Mouse (Mus musculus) cerebellum, postnatal 14 days (tissue): ENCODE results near the gene Nans.

Experiments
- DNase-seq, 2 experiments: peaks; one replicate each; pipeline ENCODE4 v3.0.0; 2021; ENCODE audit warnings: mixed read lengths in 2 of 2

Gene Nans

DNA sequence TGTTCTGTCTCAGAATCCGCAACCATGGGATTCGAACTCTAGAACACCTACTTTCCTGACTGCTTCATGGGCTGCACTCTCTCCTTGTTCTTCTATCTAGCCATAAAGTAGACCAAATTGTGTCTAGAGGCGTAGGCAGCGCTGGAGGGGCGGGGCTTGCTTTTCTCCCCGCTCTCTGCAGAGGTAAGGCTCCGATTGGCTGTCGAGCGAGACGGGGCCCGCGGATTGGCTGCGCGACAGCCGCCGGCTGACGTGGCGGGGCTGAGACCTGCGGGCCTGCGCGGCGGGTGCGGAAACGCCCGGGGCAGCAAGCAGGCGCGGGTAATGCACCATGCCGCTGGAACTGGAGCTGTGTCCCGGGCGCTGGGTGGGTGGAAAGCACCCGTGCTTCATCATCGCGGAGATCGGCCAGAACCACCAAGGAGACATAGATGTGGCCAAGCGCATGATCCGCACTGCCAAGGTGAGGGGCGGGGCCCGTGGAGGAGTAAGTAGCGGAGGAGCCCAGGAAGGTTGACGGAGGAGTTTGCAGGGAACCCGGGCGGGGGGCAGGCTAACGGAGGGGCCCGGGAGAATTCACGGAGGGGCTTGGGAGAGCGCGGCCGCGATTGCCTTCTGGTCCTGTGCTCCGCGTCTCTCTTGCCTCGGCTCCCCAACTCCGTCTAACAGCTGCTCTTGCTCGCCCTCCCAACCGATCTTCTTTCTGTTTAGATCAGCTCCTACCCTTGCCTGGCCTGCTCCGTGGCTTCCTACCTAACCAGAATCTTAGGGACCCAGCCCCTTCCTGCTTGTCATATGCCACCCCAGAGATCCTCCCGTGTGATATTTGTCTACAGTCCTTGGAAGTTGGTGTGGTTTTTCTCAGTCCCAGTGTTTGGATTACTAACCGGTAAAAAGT is at the start of gene Nans:
Nans (plus strand) TSS at position 221 of the 898 bp plus-strand sequence.
- peak; percentile 96 for DNase-seq

- no peak for DNase-seq
Observed at GRCm38 (mm10) chr4:46442501-46442900, 46.5 kb upstream of the Nans start.

- peak; percentile 75 to 81 for DNase-seq
Observed at GRCm38 (mm10) chr4:46445237-46445945, 43.7 kb upstream of the Nans start.

GRCm38 (mm10) chr4:46447461-46447860 is 41.6 kb upstream of the Nans start:
- DNase-seq, result no peak

DNA sequence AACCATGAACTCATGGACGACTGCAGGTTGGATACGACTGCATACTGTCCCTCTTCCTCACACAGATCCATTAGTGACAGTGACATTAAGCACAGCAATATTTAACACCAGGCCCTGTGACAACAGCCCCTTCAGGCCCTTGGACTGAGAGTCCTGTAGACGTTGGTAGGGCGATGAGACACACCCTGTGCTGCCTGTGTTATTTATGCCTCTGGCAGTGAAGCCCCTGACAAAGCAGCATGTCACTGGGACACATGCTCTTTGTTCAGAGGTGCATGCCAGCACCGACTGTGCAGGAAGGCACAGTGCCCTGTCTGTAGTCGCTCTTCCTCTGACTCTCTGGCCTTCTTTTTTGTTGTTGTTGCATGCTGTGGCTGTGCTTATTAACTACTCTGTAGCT is 40.2 kb upstream of the Nans start:
- DNase-seq, result peak; percentile 88 to 90

DNA sequence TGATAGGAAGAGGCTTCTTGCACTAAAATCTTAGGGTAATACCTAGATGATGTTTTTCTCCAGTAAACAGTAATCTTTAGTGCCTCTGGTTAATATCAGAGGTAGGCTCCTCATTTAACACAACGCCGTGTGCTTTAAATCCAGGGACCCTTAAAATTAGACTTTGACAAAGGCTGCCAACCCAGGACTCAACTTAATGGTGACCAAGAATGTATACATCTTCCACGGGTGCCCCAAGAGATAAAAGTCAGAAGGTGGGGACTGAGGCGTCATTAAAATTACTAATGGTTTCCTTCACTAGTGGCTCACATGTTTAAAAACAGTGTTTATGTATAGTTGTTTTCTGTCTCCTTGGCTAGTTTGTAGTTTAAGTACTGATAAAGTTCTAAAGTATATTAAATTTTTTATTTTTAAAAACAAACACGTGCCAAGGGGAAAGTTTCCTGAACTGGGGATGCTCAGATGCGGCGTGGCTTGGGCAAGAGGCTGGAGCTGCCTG is 39.0 kb upstream of the Nans start:
- DNase-seq, result no peak

DNA sequence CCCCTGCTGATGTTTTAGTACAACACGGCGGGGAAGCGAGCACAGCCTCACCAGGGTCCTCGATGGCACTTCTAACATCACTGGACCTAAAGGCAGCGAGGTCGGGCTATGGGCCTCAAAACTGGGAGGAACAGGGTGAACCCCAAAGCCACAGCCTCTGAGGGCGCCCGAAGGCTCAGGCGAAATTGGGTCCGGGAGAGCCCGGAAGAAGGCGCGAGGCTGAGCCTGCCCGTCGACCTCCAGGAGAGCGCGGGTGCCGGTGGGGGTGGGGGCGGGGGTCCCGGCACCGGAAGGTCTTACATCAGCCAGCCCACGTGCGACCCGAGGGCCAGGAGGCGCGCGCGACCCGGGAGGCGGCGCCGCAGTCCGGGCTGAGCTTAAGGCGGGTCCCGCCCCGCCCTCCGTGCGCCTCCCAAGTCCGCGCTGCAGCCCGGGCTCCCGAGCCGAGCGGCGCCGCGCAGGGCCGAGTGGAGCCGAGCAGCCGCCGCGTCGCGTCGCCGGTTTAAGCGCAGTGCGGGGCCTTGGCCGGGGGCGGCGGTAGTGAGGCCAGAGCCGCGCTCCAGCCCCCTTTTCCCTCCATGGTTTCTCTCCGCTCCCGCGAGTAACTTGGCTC is 38.4 kb upstream of the Nans start, which contains the start of gene Anp32b:
Anp32b (plus strand) TSS at position 384 of the 613 bp plus-strand sequence.
- peak; percentile 95 to 97 for DNase-seq

DNA sequence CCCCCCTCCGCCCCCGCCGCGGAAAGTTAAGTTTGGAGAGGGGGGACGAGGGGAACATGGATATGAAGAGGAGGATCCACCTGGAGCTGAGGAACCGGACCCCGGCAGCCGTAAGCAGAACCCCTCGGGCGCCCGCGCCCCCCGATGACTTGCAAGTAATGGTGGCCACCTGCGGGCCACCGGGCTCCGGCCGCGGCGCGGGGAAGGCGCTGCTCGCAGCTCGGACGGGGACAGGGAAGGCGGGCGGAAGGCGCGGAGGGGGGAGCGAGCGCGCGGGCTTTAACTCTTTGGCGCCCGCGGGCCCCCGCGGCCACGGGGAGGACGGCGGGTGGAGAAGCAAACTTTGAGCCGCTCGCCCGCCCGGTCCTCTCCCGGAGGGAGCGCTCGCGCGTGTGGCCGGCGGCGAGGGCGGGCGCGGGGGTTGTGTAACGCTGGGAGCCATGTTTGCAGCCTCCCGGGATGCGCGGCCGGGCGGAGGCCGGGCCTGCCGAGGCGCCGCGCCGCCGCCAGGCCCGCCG is 37.7 kb upstream of the Nans start:
- peak; percentile 76 to 84 for DNase-seq

DNA sequence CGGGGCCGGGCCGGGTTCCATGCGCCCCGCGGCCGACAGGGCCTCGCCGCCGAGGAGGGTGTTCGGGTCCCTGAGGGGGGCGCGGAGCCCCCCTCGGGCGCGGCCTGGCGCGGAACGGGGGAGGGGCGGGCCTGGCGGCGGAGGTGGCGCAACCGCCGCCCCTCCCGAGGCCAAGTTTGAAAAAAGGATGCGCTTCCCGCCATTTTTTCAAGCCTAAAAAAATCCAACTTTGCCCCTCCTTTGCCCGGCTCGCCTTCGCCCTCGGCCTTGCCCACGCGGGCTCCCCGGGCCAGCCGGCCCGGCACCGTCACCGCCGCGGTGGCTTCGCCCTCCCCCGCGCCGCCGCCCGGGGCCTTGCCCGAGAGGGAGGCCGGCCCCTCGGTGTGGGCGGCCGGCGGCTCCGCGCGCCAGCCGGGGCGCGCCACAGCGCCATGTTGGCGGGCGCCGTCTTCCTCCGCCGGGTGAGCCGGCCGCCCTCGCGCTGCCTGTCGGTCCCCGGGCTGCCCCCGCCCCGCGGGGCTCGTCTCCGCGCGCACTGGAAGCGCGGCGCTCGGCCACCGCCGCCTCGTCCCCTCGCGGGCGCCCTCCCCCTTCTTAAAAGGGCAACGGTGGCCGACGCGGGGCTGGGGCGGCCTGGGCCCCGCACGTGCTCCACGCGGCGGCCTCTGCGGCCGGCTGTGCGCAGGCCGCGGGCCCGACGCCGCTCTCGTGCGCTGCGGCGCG is 37.1 kb upstream of the Nans start:
- DNase-seq, result peak; percentile 81 to 84

GRCm38 (mm10) chr4:46452481-46452850 is 36.6 kb upstream of the Nans start:
- DNase-seq, result peak in 1 of 2 experiments; percentile 58

- no peak for DNase-seq
Observed at GRCm38 (mm10) chr4:46452855-46453719, 36.0 kb upstream of the Nans start.

DNA sequence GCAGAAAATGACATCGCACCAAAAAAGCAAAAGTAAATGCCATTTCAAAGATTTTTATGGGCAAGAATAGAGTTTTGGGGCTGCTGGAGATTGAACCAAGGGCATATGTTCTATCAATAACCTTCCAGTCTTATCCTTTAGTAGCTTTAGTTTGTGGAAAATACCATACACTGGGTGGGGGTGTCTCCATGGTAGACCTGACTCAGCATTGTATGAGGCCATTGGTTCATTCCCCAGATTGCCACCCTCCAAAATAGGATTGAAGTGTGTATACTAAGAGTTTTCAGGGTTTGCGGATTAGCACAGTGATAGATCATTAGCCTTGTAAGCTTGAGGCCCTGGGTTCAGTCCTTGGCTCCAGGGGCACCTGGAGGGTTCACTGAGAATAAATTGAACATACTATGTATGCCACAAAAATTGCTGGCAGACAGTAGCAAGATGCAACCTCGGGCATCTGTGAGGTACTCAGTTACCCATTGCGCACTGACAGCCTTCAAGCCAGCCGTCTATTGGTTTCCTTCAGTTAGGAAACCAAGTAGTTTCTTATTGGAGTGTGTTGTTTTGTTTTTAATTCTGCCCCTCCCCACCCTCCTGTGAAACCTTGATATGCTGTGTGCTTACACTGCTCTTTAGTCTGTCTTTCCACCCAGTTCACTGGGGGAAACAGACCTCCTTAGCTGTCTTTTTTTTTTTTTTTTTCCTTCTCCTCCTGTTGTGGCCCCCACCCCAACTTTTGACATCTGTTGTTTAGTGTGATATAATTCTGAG is 34.8 kb upstream of the Nans start:
- DNase-seq, result no peak

DNA sequence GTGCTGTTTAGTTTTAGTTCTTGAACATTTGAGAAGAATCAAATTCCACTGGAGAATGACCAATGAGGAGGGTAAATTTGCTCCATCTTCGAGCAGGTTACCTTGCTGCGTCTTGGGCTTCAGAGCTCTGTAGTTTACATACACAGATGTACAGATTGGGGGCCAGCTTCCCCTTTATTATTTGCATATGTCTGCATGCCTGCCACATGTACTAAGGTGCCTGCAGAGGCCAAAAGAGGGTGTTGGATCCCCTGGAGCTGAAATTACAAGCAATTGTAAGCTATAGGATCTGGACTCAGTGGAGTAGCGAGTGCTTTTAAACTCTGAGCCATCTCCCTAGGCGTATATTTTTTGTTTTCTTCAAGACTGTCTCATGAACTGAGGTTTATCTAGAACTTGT is 32.3 kb upstream of the Nans start:
- DNase-seq, result no peak

GRCm38 (mm10) chr4:46457186-46457585 is 31.9 kb upstream of the Nans start:
- DNase-seq, result no peak

DNA sequence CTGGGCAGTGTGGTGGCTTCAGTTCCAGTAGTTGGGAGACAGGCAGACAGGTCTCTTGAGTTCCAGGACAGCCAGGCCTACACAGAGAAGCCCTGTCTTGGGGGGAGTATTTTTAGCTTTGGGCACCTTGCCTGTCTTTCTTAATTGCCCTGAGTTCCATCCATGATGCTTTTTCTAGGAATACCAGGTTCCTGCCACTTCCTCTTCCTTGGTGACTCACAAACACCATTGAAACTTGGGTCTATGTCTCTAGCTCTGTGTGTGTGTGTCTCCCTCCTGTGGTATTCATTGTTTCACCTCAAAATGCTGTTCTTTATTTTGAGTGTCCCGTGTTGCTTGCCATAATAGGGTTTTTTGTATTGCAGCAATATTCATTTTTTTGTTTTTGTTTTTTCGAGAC is 30.6 kb upstream of the Nans start:
- no peak for DNase-seq

DNA sequence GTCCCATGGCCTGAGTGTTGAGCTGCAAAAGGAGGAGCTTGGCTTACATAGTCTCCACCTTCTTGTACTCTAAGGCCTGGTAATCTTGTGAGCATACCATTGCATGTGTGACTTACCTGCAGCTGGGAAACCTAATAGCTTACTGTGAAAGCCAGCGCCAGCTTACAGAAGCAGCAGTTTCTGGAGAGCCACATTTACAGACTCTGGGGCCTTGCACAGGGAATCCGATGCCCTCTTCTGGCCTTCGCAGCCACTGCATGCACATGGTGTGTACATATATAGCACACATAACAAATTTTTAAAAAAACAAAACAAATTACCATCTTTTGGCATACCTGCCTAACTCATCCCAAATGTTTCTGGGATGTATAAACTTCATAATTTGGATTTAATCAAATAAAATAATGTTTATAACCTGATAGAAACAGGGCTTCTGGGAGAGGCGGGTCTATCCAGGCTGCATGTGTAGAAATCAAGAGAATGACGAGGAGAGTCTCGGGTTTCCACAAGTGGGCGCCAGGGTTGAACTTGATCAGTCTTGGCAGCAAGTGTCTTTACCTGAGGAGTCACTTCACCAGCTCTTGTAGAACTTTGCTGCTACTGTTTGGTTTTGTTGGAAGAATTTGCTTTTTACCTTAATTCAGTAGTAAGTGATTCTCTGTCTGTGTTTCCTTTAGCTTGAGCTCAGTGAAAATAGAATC is 25.8 kb upstream of the Nans start:
- peak; percentile 53 to 72 for DNase-seq

DNA sequence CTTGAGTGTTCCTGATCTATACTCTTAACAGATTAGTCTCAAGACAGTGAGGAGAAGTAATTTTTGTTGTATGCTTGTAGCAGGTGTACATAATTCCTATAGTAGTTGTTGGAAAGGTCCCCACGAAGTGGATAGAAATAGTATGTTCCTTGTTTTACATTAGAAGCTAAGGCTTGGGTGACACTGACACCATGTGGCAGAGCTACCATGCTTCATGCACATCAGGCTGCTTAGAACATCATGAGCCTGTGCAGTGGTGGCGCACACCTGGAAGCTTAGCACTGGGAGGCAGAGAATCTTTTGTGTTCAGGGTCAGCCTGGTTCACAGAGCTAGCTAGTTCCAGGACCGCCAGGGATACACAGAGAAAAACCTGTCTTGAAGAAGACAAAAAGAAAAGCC is 23.3 kb upstream of the Nans start:
- no peak for DNase-seq

GRCm38 (mm10) chr4:46475101-46475500 is 13.9 kb upstream of the Nans start:
- no peak for DNase-seq

- DNase-seq, result no peak
Observed at GRCm38 (mm10) chr4:46479081-46479480, 10.0 kb upstream of the Nans start.
